Mouse (Mus musculus) left cerebral cortex, adult 9 months (tissue): ENCODE measurements around the gene Cela2a.

ENCODE experiments used
- DNase-seq, 2 experiments: peaks; one replicate each; pipeline ENCODE4 v3.0.0; 2022; ENCODE audit warnings: low spot score in 2 of 2

The Cela2a gene

GRCm38 (mm10) chr4:141858501-141858900, 32.5 kb upstream of the Cela2a start:
- no peak for DNase-seq

GRCm38 (mm10) chr4:141857422-141857930, 31.5 kb upstream of the Cela2a start:
- peak in 1 of 2 experiments; percentile 92 for DNase-seq

GRCm38 (mm10) chr4:141853437-141853836, 27.5 kb upstream of the Cela2a start:
- no peak for DNase-seq

GRCm38 (mm10) chr4:141845999-141846398, 20.0 kb upstream of the Cela2a start, which contains the start of gene Ctrc:
Gene Ctrc (minus strand): TSS chr4:141846359.
- DNase-seq = no peak

GRCm38 (mm10) chr4:141834536-141835095, 8.7 kb upstream of the Cela2a start:
- no peak for DNase-seq

- peak in 1 of 2 experiments; percentile 52 for DNase-seq
Measured at GRCm38 (mm10) chr4:141833911-141834310, 8.0 kb upstream of the Cela2a start.

GRCm38 (mm10) chr4:141831361-141831760, 5.4 kb upstream of the Cela2a start:
- no peak for DNase-seq

- no peak for DNase-seq
Measured at GRCm38 (mm10) chr4:141830381-141830780, 4.4 kb upstream of the Cela2a start.

- DNase-seq = no peak
Measured at GRCm38 (mm10) chr4:141828177-141828576, 2.2 kb upstream of the Cela2a start.

GRCm38 (mm10) chr4:141827401-141827800, 1.4 kb upstream of the Cela2a start:
- DNase-seq = no peak

- DNase-seq = no peak
Measured at GRCm38 (mm10) chr4:141822979-141823378, 3.0 kb downstream of the Cela2a start.

- DNase-seq = no peak
Measured at GRCm38 (mm10) chr4:141822089-141822488, 3.9 kb downstream of the Cela2a start.

- no peak for DNase-seq
Measured at GRCm38 (mm10) chr4:141821178-141821577, 4.8 kb downstream of the Cela2a start.

- DNase-seq = no peak
Measured at GRCm38 (mm10) chr4:141819316-141819715, 6.6 kb downstream of the Cela2a start.

- no peak for DNase-seq
Measured at GRCm38 (mm10) chr4:141818861-141819260, 7.1 kb downstream of the Cela2a start.

- DNase-seq = no peak
Measured at GRCm38 (mm10) chr4:141817706-141818105, 8.3 kb downstream of the Cela2a start.

GRCm38 (mm10) chr4:141816776-141817655, 8.9 kb downstream of the Cela2a start:
- DNase-seq = no peak

GRCm38 (mm10) chr4:141816267-141816666, 9.7 kb downstream of the Cela2a start:
- no peak for DNase-seq

GRCm38 (mm10) chr4:141811375-141811774, 14.6 kb downstream of the Cela2a start:
- no peak for DNase-seq

- no peak for DNase-seq
Measured at GRCm38 (mm10) chr4:141810975-141811374, 15.0 kb downstream of the Cela2a start.

GRCm38 (mm10) chr4:141809850-141810464, 16.0 kb downstream of the Cela2a start:
- DNase-seq = peak in 1 of 2 experiments; percentile 33

GRCm38 (mm10) chr4:141805886-141806285, 20.1 kb downstream of the Cela2a start:
- DNase-seq = no peak
